Mouse (Mus musculus): ENCODE data around the gene Dtd1. TPM values are rescaled to one million over a fixed set of nuclear protein-coding genes. Genes with fewer than 3 reads are reported as not detected.

Dtd1 gene
- polyA plus RNA-seq, 1 experiment: 10.5 TPM

- Histone ChIP-seq H3K4me2 (ENCODE audit: low read depth) (no peak overlapping the region), H3K27me3 (ENCODE audit: control insufficient read depth, insufficient read depth, insufficient read length) (no peaks in the 10 kb centered on the region), H3ac (ENCODE audit: control insufficient read depth, insufficient read length) (no peak overlapping the region), H3K79me2 (ENCODE audit: control insufficient read depth, insufficient read depth) (no peaks in the 10 kb centered on the region), H3K36me3 (ENCODE audit: control insufficient read depth, insufficient read depth) (no peaks in the 10 kb centered on the region), H3K4me3 (no peak overlapping the region)
- no peak for TF ChIP-seq USF1 (IDR thresholded peaks at IDR 0.05; ENCODE audit: low read depth)
- no peak for TF ChIP-seq REST (IDR thresholded peaks at IDR 0.05; ENCODE audit: insufficient read depth, insufficient read length)
- TF ChIP-seq POLR2AphosphoS2 (IDR thresholded peaks at IDR 0.05; ENCODE audit: insufficient read length, low read depth): no peak
- no peak for TF ChIP-seq TCF3 (IDR thresholded peaks at IDR 0.05; ENCODE audit: insufficient read length, low read depth)
- TF ChIP-seq MYOD1 (IDR thresholded peaks at IDR 0.05; ENCODE audit: control insufficient read depth in 1 of 3, insufficient read length in 2 of 3, low read depth in 2 of 3): no peak
- no peak for TF ChIP-seq CEBPB (IDR thresholded peaks at IDR 0.05; ENCODE audit: insufficient read depth, poor library complexity, severe bottlenecking)
- no peak for TF ChIP-seq MAX (IDR thresholded peaks at IDR 0.05; ENCODE audit: low read depth)
- TF ChIP-seq TCF12 (IDR thresholded peaks at IDR 0.05; ENCODE audit: insufficient read depth, poor library complexity, severe bottlenecking): no peak
- TF ChIP-seq MYOG (IDR thresholded peaks at IDR 0.05; ENCODE audit: control insufficient read depth in 1 of 3, insufficient read depth in 1 of 3, insufficient read length in 2 of 3, low read depth in 2 of 3): no peak
- TF ChIP-seq SRF (IDR thresholded peaks at IDR 0.05; ENCODE audit: control insufficient read depth, insufficient read length, low read depth): no peak
- no peak for TF ChIP-seq POLR2A (IDR thresholded peaks at IDR 0.05; ENCODE audit: insufficient read length, low read depth)
These were observed 92.6 kb downstream of the Dtd1 start for GRCm38 (mm10) chr2:144692219-144692732.

- H3K4me3 ChIP-seq: no peak overlapping the region
- H3K4me2 ChIP-seq (ENCODE audit: low read depth): no peak overlapping the region
- TF ChIP-seq CEBPB (IDR thresholded peaks at IDR 0.05; ENCODE audit: insufficient read depth, poor library complexity, severe bottlenecking) (no peak), REST (IDR thresholded peaks at IDR 0.05; ENCODE audit: insufficient read depth, insufficient read length) (no peak), POLR2AphosphoS2 (IDR thresholded peaks at IDR 0.05; ENCODE audit: insufficient read length, low read depth) (no peak), MYOG (IDR thresholded peaks at IDR 0.05; ENCODE audit: control insufficient read depth in 1 of 3, insufficient read depth in 1 of 3, insufficient read length in 2 of 3, low read depth in 2 of 3) (no peak), MYOD1 (IDR thresholded peaks at IDR 0.05; ENCODE audit: control insufficient read depth in 1 of 3, insufficient read length in 2 of 3, low read depth in 2 of 3) (no peak), E2F4 (IDR thresholded peaks at IDR 0.05; ENCODE audit: insufficient read depth) (no peak), MAX (IDR thresholded peaks at IDR 0.05; ENCODE audit: low read depth) (no peak), USF1 (IDR thresholded peaks at IDR 0.05; ENCODE audit: low read depth) (no peak), POLR2A (IDR thresholded peaks at IDR 0.05; ENCODE audit: insufficient read length, low read depth) (no peak), SRF (IDR thresholded peaks at IDR 0.05; ENCODE audit: control insufficient read depth, insufficient read length, low read depth) (no peak), TCF3 (IDR thresholded peaks at IDR 0.05; ENCODE audit: insufficient read length, low read depth) (no peak)
- H3K79me2 ChIP-seq (ENCODE audit: control insufficient read depth, insufficient read depth): no peaks in the 10 kb centered on the region
- no peaks in the 10 kb centered on the region for H3K36me3 ChIP-seq (ENCODE audit: control insufficient read depth, insufficient read depth)
- no peak overlapping the region for H3ac ChIP-seq (ENCODE audit: control insufficient read depth, insufficient read length)
- no peaks in the 10 kb centered on the region for H3K27me3 ChIP-seq (ENCODE audit: control insufficient read depth, insufficient read depth, insufficient read length)
These were observed 93.1 kb downstream of the Dtd1 start for GRCm38 (mm10) chr2:144692777-144693176.

GRCm38 (mm10) chr2:144694923-144695322 is 95.2 kb downstream of the Dtd1 start:
- Histone ChIP-seq H3K4me3 (no peak overlapping the region), H3K79me2 (ENCODE audit: control insufficient read depth, insufficient read depth) (no peaks in the 10 kb centered on the region), H3ac (ENCODE audit: control insufficient read depth, insufficient read length) (no peak overlapping the region), H3K4me2 (ENCODE audit: low read depth) (no peak overlapping the region), H3K27me3 (ENCODE audit: control insufficient read depth, insufficient read depth, insufficient read length) (no peaks in the 10 kb centered on the region), H3K36me3 (ENCODE audit: control insufficient read depth, insufficient read depth) (no peaks in the 10 kb centered on the region)
- TF ChIP-seq MAX (IDR thresholded peaks at IDR 0.05; ENCODE audit: low read depth) (no peak), TCF12 (IDR thresholded peaks at IDR 0.05; ENCODE audit: insufficient read depth, poor library complexity, severe bottlenecking) (no peak), CEBPB (IDR thresholded peaks at IDR 0.05; ENCODE audit: insufficient read depth, poor library complexity, severe bottlenecking) (no peak), TCF3 (IDR thresholded peaks at IDR 0.05; ENCODE audit: insufficient read length, low read depth) (no peak), MYOG (IDR thresholded peaks at IDR 0.05; ENCODE audit: control insufficient read depth in 1 of 3, insufficient read depth in 1 of 3, insufficient read length in 2 of 3, low read depth in 2 of 3) (no peak), POLR2A (IDR thresholded peaks at IDR 0.05; ENCODE audit: insufficient read length, low read depth) (no peak), SRF (IDR thresholded peaks at IDR 0.05; ENCODE audit: control insufficient read depth, insufficient read length, low read depth) (no peak), REST (IDR thresholded peaks at IDR 0.05; ENCODE audit: insufficient read depth, insufficient read length) (no peak), E2F4 (IDR thresholded peaks at IDR 0.05; ENCODE audit: insufficient read depth) (no peak), MYOD1 (IDR thresholded peaks at IDR 0.05; ENCODE audit: control insufficient read depth in 1 of 3, insufficient read length in 2 of 3, low read depth in 2 of 3) (no peak), POLR2AphosphoS2 (IDR thresholded peaks at IDR 0.05; ENCODE audit: insufficient read length, low read depth) (no peak), USF1 (IDR thresholded peaks at IDR 0.05; ENCODE audit: low read depth) (no peak)

GRCm38 (mm10) chr2:144698046-144698445 is 98.3 kb downstream of the Dtd1 start:
- Histone ChIP-seq H3K79me2 (ENCODE audit: control insufficient read depth, insufficient read depth) (no peaks in the 10 kb centered on the region), H3K36me3 (ENCODE audit: control insufficient read depth, insufficient read depth) (no peaks in the 10 kb centered on the region), H3K4me2 (ENCODE audit: low read depth) (no peak overlapping the region), H3ac (ENCODE audit: control insufficient read depth, insufficient read length) (no peak overlapping the region), H3K4me3 (no peak overlapping the region), H3K27me3 (ENCODE audit: control insufficient read depth, insufficient read depth, insufficient read length) (no peaks in the 10 kb centered on the region)
- TF ChIP-seq POLR2A (IDR thresholded peaks at IDR 0.05; ENCODE audit: insufficient read length, low read depth) (no peak), POLR2AphosphoS2 (IDR thresholded peaks at IDR 0.05; ENCODE audit: insufficient read length, low read depth) (no peak), REST (IDR thresholded peaks at IDR 0.05; ENCODE audit: insufficient read depth, insufficient read length) (no peak), SRF (IDR thresholded peaks at IDR 0.05; ENCODE audit: control insufficient read depth, insufficient read length, low read depth) (no peak), TCF12 (IDR thresholded peaks at IDR 0.05; ENCODE audit: insufficient read depth, poor library complexity, severe bottlenecking) (no peak), MYOD1 (IDR thresholded peaks at IDR 0.05; ENCODE audit: control insufficient read depth in 1 of 3, insufficient read length in 2 of 3, low read depth in 2 of 3) (no peak), MYOG (IDR thresholded peaks at IDR 0.05; ENCODE audit: control insufficient read depth in 1 of 3, insufficient read depth in 1 of 3, insufficient read length in 2 of 3, low read depth in 2 of 3) (no peak), CEBPB (IDR thresholded peaks at IDR 0.05; ENCODE audit: insufficient read depth, poor library complexity, severe bottlenecking) (no peak), MAX (IDR thresholded peaks at IDR 0.05; ENCODE audit: low read depth) (no peak), TCF3 (IDR thresholded peaks at IDR 0.05; ENCODE audit: insufficient read length, low read depth) (no peak), E2F4 (IDR thresholded peaks at IDR 0.05; ENCODE audit: insufficient read depth) (no peak), USF1 (IDR thresholded peaks at IDR 0.05; ENCODE audit: low read depth) (no peak)
